Mouse (Mus musculus) spleen, embryonic (tissue): ENCODE measurements around the gene Med11.
"Not testable (repeated sequence)": the region's sequence is repeated elsewhere in the genome, so short reads cannot be mapped to it uniquely, and the experiment has no call there.

ENCODE experiments used
- CTCF ChIA-PET: fragments of 350-600 bp; sonication (Branson Sonifier 250); formaldehyde crosslinking; loops from one replicate; lab custom pipeline; 2022; lab: Charles Lee

Med11 gene

DNA sequence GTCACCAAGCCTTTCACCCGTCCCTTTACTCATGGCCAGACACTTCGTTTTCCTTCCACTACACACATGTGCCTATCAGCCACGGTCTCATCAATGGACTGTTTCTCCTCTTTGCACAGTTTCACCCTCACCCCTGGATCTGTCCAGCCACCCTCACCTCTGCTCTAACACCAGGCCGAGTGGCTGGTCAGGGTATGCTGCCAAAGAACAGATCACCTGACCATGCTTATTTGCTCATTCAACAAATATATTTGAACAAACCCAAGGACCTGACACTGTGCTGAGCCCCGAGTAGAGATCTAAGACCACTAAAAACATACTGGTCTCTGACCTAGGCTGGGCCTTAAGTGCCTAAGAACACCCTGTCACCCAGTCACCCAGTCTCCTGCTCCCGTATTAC is 7.1 kb upstream of the Med11 start:
- CTCF ChIA-PET: no interaction called here

DNA sequence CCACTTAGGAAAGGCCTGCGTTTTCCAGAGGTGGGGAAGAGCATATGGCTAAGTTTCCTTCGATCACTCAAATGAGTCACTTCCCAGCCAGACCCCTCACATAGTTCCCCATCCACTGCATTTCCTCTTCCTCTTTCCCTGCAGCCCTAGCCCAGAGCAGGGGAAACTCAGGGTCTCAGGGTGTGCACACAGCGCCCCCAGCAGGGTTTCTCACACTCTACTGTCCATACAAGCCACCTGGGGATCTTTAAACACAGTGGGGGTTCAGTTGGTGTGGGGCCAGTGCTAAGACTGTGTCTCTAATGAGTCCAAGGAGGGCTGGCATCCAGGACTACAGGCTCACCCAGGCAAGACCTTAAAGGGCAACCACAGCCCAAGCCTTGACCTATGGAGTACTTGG is 5.0 kb upstream of the Med11 start:
- CTCF ChIA-PET: no interaction called here

GRCm38 (mm10) chr11:70447373-70447772 is 4.3 kb upstream of the Med11 start:
- CTCF ChIA-PET: interaction anchor here (0.7 kb wide), 1 partner anchor 534 kb away, joined by 7 read pairs; no protein-coding TSS in a partner anchor

- CTCF ChIA-PET: no interaction called here
These were observed 793 bp upstream of the Med11 start for GRCm38 (mm10) chr11:70450926-70451325.

- CTCF ChIA-PET: no interaction called here
These were observed 1.7 kb downstream of the Med11 start for GRCm38 (mm10) chr11:70453261-70454044.

- CTCF ChIA-PET: no interaction called here
These were observed 7.2 kb downstream of the Med11 start, which contains the start of gene Zmynd15 for GRCm38 (mm10) chr11:70458688-70459600. TSS of gene Zmynd15 (plus strand) at chr11:70459433.

- CTCF ChIA-PET: no interaction called here
These were observed 7.9 kb downstream of the Med11 start, which contains the start of gene Cxcl16 for GRCm38 (mm10) chr11:70459601-70460101. TSS of gene Cxcl16 (minus strand) at chr11:70459984.

GRCm38 (mm10) chr11:70463970-70464369 is 12.3 kb downstream of the Med11 start:
- CTCF ChIA-PET: no interaction called here

- CTCF ChIA-PET: interaction anchor here (1.0 kb wide), 1 partner anchor 15 kb away, joined by 3 read pairs; no protein-coding TSS in a partner anchor
These were observed 13.5 kb downstream of the Med11 start for GRCm38 (mm10) chr11:70465211-70465610.

GRCm38 (mm10) chr11:70465824-70466223 is 14.1 kb downstream of the Med11 start:
- CTCF ChIA-PET: no interaction called here

DNA sequence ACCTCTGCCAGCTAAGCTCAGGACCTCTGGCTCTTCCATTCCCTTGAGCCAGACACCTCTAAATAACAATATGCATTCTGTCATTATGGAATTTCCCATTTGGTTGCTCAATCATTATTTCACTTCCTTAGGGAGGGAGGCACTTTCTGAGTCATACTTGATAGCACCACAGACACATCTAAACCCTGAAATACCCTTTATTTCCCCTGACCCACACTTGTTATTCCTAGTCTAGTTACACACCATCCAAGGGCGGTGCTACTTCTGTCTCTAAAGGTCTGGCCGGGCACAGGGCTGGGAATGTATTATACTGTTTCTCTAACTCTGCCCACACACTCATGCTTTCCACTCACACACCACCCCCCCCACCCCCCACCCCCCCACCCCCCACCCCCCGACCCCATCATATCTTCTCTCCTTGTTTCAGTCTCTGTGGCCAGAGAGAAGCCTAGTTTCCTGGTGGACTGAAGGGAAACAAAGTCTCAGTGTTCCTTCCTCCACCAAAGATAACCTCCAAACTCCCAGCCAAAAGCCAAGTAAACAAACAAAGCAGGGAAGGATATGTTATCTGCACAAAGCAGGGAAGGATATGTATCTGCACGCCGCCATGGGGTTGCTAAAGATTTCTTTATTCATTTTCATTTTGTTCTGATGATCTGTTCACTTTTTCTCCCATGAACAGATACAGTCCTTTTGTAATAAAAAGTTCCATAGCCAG is 16.3 kb downstream of the Med11 start:
- CTCF ChIA-PET: no interaction called here

- CTCF ChIA-PET: no interaction called here
These were observed 18.0 kb downstream of the Med11 start for GRCm38 (mm10) chr11:70469764-70470163.

DNA sequence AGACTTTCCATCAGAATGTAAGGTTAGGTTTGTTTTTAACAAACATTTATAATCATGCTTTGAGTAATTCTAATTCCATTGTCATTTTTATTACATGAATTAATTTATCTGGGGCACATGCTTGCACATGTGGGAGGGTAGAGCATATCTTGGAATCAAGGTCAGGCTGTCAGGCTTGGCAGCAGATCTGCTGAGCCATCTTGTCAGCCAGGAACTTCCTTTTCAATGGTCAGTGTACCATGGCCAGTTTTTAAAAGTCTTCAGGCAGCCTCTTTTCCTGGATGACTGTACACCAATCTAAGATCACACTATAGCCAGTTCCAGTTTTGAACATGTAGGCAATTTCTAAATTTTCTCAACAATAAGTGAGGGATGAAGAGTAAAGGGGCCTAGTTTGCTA is 21.0 kb downstream of the Med11 start:
- CTCF ChIA-PET: no interaction called here

- CTCF ChIA-PET: not testable (repeated sequence)
These were observed 21.6 kb downstream of the Med11 start for GRCm38 (mm10) chr11:70473291-70473690.

DNA sequence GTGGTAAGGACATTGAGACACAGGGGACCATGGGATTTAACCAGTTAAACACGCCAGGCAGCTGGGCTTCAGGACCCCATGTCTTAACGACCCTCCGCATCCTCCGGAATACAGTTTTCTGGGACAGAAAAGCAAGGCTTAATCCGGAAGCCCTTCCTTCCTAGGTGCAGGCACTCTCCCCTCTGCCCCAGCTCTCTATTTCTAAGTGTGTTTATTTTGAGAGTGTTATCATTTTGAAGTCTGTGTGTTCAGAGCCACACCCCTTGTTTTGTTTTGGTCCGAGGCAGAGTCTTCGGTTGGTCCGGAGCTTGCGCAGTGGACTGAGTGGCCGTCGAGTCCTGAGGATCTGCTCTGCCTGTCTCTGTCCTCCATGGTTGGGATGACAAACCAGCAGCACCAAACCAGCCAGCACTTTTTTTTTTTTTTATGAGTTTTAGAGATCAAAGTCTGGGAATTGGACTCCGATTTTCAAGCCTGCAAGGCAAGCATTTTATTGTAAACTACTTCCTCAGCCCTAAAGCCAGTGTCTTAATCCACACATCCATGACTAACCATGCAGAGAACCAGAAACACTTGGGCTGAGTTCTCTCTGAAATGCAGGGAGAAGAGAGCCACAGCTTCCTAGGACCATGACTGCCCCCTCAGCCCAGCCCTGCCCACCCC is 23.3 kb downstream of the Med11 start:
- CTCF ChIA-PET: no interaction called here

GRCm38 (mm10) chr11:70485498-70485897 is 33.8 kb downstream of the Med11 start:
- CTCF ChIA-PET: interaction anchor here (0.6 kb wide), 1 partner anchor 38 kb away, joined by 3 read pairs; no protein-coding TSS in a partner anchor

DNA sequence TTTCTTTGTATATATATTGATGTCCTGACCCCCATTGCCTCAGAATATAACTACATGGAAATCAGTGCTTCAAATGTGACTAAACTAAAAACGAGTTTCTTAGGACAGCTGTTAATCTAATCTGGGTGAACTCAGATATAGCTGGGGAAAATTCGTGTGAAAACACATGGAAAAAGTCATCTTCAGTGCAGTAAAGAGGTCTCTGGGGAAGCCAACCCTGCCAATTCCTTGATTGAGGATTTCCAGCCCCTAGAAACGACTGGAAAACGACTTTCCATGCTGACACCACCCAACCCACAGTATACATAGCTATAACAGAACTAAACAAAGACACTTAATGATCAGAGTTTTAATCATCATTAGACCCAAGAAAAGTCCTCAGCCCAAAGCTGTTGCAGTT is 36.1 kb downstream of the Med11 start:
- CTCF ChIA-PET: no interaction called here

- CTCF ChIA-PET: interaction anchor here (0.5 to 0.6 kb wide), 3 partner anchors 8 to 28 kb away, joined by 4 read pairs; no protein-coding TSS in a partner anchor
These were observed 37.4 kb downstream of the Med11 start for GRCm38 (mm10) chr11:70489138-70489537.

- CTCF ChIA-PET: no interaction called here
These were observed 38.0 kb downstream of the Med11 start for GRCm38 (mm10) chr11:70489684-70490083.
